Mouse (Mus musculus) WW6 (cell line): ENCODE data around the gene Elp1.

ENCODE experiments used
- DNase-seq: peaks from one replicate; pipeline ENCODE4 v3.0.0-alpha.2; 2013; ENCODE audit warnings: low read depth, low spot score

Gene Elp1

GRCm38 (mm10) chr4:56768913-56769312 is 33.2 kb downstream of the Elp1 start:
- DNase-seq, result no peak

GRCm38 (mm10) chr4:56767861-56768284 is 34.3 kb downstream of the Elp1 start:
- DNase-seq, result no peak

- no peak for DNase-seq
Measured at GRCm38 (mm10) chr4:56757693-56758092, 44.4 kb downstream of the Elp1 start.

- DNase-seq, result no peak
Measured at GRCm38 (mm10) chr4:56756966-56757600, 45.0 kb downstream of the Elp1 start.

GRCm38 (mm10) chr4:56756021-56756420 is 46.1 kb downstream of the Elp1 start:
- no peak for DNase-seq

- DNase-seq, result no peak
Measured at GRCm38 (mm10) chr4:56747456-56747855, 54.7 kb downstream of the Elp1 start.

- no peak for DNase-seq
Measured at GRCm38 (mm10) chr4:56746345-56746744, 55.8 kb downstream of the Elp1 start.

GRCm38 (mm10) chr4:56743363-56744195 is 58.6 kb downstream of the Elp1 start, which contains the start of gene Actl7a:
Actl7a (plus strand) TSS chr4:56743413.
- DNase-seq, result no peak

GRCm38 (mm10) chr4:56742698-56743097 is 59.4 kb downstream of the Elp1 start:
- DNase-seq, result no peak

GRCm38 (mm10) chr4:56741041-56741493 is 61.1 kb downstream of the Elp1 start, which contains the start of gene Actl7b:
Actl7b (minus strand) TSS chr4:56741443.
- DNase-seq, result no peak

GRCm38 (mm10) chr4:56740611-56741010 is 61.5 kb downstream of the Elp1 start:
- DNase-seq, result no peak

- no peak for DNase-seq
Measured at GRCm38 (mm10) chr4:56740020-56740485, 62.1 kb downstream of the Elp1 start, which contains the start of gene Gm26657. Gm26657 (plus strand) TSS chr4:56740070.

- no peak for DNase-seq
Measured at GRCm38 (mm10) chr4:56725839-56726238, 76.3 kb downstream of the Elp1 start.

GRCm38 (mm10) chr4:56723237-56723636 is 78.9 kb downstream of the Elp1 start:
- DNase-seq, result no peak

GRCm38 (mm10) chr4:56722346-56722745 is 79.8 kb downstream of the Elp1 start:
- DNase-seq, result no peak

- no peak for DNase-seq
Measured at GRCm38 (mm10) chr4:56721469-56721868, 80.7 kb downstream of the Elp1 start.

GRCm38 (mm10) chr4:56720403-56720802 is 81.7 kb downstream of the Elp1 start:
- no peak for DNase-seq

- no peak for DNase-seq
Measured at GRCm38 (mm10) chr4:56719456-56719855, 82.7 kb downstream of the Elp1 start.

- no peak for DNase-seq
Measured at GRCm38 (mm10) chr4:56718573-56719442, 83.3 kb downstream of the Elp1 start.

GRCm38 (mm10) chr4:56717932-56718331 is 84.2 kb downstream of the Elp1 start:
- no peak for DNase-seq

- no peak for DNase-seq
Measured at GRCm38 (mm10) chr4:56716801-56717200, 85.3 kb downstream of the Elp1 start.

GRCm38 (mm10) chr4:56713155-56713554 is 89.0 kb downstream of the Elp1 start:
- DNase-seq, result no peak
